Mouse (Mus musculus): Measurements from ENCODE around the gene Chic2.

Gene Chic2

DNA sequence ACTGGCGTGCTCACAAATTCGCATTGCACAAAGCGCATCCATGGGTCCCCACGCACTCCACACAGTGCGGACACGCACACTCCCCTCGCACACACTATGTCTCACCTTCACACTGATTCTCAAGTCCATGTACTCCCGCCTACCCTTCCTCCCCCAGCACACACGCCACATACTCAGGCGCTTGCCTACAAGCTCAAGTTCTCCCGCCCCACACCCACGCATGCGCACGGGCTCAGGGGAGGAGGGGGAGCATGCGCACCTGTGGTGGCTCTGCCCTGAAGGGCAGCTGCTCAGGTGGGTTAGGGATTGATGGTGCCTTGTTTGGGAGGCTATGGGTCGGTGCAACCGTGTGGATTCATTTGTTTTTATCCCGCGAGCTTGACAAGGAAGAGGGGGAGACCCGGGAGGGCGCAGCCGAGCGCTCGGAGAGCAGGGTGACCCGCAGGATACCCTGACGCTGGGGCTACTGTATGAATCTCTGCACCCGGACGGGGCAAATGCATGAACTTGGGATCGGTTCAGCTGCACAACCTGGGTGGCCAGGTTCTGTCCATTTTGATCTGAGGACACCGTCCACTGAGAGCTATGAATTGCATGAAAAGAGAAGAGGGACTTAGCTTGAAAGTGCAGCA, 22.7 kb upstream of the Chic2 start:
- no peak for DNase-seq (ENCODE audit: low spot score)

DNA sequence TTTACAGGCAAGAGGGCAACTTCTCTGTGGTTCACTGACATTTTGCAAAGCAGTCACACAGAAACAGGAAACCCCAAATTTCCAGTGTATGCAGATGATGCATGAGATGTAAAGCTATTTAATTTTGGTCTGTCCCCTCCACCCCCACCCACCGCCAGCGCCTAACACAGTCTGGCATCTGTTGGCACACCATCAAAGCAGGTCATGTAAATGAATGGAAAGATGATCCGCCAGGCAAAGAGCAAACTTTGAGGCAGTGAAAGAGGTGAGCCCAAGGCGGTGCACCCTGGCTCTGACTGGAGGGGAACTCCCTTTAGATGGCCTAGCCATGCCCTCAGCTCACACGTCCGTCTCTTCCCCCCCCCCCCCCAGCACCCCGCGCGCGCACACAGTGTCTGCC, 22.1 kb upstream of the Chic2 start:
- no peak for DNase-seq (ENCODE audit: low spot score)

DNA sequence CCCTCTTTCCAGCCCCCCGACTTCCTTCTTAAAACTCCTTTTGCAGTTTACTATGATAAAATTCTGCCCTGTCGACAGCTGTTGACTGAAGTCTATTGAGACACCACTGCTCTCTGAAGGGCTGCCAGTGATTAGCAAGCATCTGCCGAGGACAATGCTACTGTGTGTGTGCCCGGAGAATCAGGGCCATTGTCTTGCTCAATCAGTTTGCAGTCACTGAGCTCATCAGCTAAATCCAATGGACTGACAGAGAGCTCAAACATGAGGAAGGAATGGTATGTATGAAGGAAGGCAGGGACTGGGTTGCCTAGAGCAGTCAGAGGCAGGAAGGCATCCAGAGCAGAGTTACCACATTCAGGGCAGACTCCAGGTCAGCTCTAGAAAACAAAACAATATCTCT, 18.6 kb upstream of the Chic2 start:
- DNase-seq (ENCODE audit: low spot score), result no peak

DNA sequence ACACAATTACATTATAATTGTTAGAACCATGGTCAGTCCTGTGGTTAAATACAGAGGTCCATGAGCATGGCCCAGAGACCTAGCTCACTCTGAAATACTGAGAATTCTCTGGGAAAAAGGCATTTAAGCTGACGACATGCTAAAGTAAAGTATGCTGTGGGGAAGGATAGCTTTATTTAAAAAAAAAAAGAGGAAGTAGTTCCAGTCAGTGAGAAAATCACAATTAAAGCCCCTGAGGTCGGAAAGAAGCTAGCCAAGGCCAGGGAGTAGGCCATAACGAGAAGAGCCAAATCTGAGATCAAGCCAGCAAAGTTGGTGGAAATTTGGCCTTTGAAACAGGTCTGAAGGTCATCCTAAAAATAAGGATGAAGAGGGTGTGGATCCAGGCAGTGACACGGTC, 6.5 kb upstream of the Chic2 start:
- DNase-seq (ENCODE audit: low spot score), result no peak

DNA sequence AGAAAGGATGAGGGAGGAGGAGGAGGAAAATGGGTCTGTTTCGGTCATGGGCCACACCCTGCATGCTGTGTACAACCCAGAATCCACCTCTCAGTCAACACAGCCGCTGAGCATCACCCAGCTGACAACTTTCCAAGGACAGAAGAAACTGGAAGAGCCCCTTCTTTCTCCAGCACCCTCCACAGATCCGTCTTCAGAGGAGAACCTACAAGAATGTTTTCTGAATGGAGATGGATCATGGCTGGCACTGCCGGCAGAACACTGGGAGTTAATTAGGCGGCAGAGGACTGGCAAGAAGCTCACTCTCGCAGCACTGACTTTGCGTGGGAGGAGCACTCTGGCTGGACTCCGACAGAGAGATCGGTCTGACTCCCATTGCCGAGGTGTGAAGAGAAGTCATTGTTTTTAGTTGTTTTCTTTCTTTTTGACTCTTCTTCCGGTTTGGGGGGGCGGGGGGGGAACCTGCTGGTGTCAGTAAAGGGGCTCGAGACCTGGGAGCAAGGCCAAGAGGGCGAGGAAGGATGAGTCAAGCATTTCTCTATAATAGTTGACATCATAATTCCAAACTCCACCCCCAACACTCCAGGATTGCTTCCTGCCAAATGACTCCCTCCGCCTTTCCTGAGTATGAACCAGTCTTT, 2.2 kb upstream of the Chic2 start:
- no peak for DNase-seq (ENCODE audit: low spot score)

DNA sequence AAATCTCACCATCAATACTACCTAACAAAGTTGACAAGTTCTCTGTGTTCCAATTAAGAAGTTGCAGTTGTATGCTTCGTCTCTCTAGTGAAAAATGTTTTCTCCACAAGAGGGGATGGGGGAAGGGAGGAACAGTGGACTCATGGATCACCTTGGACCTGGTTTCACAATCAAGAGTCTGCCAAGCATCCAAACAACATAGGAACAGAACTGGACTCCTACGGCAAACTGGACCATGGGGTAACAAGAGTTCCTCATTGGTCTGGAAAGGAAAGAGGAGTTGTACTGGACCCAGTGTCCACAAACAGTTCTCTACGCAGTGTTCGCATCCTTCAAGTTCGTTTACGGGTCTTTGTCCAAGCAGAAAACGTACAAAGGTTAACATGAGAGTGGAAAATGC, 797 bp upstream of the Chic2 start:
- DNase-seq (ENCODE audit: low spot score), result no peak

DNA sequence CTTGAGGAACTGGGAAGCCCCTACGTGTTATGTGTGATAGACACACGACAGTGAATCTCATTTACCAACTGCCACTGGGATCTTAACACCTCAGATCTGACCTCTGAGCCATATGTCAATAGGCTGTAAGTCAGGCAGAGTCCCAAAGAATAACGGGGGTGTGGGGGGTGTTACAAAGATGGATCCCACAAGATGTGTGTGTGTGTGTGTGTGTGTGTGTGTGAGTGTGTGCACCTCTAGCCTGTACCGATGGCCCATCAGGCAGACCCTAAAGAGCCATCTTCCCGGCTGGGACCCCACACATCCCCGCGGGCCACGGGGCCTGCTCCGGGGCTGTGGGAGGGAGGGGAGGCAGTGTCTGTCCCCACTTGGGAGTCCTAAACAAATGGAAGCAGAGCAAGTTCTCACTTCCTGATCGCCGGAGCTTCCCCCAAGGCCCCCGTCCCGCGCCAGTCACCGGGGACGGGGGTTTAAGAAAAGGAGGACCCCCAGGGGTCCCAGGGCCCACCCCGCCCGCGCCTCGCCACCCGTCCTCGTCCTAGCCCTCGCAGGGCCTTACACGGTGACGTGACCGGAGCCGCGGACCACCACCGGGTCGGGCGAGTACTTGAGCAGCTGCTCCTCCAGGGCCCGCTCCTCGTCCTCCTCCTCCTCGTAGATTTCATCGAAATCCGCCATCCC, 813 bp downstream of the Chic2 start:
- peak; percentile 17 for DNase-seq (ENCODE audit: low spot score)

DNA sequence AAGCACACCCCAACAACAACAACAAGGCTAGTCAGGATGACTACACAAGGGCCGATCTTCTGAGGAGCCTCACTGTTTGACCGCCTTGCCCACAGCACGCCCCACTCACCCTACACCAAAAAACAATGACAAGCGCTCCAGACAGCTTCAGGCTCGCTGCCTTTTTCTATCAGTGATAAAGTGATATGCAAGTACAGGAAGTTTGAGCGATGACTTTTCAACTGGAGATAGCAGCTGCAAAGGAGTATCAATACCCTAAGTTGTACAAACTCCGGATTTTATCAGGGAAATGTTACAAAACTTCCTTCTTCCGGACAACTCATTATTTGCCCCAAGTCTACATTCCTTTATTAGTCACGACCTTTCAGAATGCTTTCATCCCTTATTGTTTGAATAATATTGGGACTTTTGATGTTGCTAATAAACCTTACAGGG, 1.5 kb downstream of the Chic2 start:
- DNase-seq (ENCODE audit: low spot score), result no peak

DNA sequence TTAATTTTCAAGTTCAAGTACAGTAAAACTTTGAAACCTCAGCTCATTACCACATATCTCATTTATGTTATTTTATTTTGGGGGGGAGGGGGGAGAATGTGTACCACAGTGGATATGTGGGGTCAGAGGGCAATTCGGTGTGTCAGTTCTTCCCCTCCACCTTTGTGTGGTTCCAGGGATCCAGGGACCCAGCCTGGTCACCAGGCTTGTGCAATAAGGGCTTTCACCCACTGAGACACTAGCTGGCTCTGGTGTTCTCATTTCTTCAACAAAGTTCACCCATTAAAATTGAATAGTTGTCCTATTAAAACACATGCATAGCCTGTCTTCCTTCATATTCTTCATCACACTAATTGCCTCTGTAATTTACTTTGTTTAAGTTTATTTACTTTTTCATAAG, 5.3 kb downstream of the Chic2 start:
- DNase-seq (ENCODE audit: low spot score), result no peak

DNA sequence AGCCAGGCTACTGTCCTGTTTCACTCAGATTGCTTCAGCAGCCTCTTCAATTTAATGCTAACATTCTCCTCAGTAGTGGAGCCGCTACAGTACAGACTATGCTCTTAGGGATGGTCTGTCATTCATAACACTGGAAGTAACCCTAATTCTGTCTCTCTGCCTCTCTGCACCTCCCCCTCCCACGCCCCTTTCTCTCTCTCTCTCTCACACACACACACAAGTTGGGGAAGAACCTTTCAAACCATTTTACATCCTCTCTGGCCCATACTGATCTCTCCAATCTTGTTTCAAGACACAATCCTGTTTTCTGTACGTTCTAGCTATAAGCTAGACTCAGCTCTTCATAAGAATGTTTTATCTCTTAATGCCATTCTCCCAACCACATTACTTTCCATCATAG, 9.1 kb downstream of the Chic2 start:
- no peak for DNase-seq (ENCODE audit: low spot score)

DNA sequence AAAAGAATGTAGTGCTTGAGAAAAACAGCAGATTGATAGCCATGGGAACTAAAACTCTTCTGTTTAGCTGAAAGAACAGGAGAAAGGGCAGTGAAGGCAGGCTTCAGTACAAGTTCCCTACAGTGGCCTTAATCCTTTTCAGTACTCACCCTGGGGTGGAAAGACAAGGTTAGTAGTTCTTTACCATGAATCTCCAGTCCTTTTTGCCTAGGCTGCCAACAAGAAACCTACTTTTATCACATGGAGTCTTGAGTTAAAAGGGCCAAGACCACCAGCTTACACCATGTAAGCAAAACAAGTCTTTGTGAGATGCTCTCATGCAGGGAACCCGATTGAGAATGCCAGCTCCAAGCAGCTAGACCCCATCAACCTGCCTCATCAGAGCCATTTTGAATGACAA, 29.8 kb downstream of the Chic2 start:
- no peak for DNase-seq (ENCODE audit: low spot score)

DNA sequence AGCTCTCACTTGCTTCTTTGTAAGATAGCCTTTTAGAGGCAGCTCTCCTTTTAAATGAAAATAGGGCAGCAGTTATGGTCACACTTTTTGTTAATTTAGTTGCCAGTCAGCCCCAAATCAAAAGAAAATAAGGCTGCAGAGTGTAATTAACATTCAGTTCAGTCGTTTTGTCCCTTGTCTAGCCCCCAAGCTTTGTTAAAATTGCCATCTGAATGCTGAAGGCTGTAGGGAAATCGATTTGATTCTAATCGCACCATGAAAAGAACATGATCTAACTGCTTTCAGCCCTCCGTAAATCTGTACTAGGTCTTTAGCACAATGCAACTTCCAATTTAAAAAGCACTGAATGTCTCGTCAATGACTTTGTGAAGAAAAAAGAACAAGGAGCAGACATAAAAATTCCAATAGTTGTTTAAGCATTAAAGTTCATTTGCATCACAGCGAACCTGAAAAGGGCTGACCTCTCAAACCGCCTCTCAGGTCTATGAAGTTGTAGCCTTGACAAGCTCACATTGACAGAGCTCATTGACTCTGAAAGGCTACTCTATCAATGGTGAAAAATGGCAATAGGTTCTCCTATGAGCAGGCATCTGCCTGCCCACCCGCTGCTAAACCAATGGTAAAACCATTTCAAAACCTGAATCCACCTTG, 31.7 kb downstream of the Chic2 start:
- DNase-seq (ENCODE audit: low spot score), result no peak

DNA sequence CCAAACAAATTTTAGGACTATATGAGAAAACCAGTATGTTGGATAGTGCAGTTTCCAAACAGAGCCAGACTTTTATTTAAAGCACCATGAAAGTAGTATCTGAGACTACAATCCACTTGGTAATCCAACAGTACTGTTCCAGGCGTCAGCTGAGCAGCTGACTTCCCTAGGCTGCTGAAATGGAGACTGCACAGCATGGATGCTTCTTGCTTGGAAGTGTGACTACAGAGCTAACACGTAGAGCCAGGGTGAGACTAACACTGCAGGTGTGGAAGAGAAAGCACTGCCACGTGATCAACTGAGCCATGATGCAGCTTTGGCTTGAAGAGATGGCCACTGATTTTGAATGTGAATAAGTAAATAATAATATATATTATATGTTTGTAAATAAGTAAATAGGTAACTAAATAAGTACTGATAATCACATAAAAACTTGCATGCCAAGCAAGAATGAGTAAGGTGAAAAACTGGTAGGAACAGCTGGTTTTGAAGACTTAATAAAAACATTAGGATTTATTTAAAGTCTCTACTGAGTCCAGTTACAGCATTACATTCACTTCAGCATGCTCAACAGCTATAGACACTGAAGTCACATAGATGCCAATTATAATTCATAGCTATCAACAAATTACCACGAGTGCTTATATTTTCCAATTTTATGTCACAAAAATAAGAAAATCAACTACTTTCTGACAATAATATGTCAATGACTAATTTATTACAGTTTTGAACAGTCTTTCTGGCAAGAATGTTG, 32.4 kb downstream of the Chic2 start:
- no peak for DNase-seq (ENCODE audit: low spot score)

DNA sequence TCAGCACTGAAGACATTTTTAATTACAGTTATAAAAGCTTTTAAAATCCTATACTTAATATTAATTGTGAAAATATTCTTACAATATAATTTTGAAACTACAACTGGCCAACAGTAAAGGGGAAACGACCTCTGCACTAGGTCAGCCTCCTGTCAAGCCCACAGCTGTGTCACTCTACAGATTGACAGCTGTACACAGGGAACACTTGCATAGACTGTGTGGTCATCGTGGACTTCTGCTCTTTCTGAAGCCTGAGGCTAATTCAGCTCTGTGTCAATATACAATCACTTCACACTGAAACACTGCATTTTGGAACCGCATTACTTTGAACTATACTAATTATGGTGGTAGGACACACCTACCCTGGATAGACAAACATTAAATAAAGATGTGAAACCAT, 39.8 kb downstream of the Chic2 start:
- no peak for DNase-seq (ENCODE audit: low spot score)

DNA sequence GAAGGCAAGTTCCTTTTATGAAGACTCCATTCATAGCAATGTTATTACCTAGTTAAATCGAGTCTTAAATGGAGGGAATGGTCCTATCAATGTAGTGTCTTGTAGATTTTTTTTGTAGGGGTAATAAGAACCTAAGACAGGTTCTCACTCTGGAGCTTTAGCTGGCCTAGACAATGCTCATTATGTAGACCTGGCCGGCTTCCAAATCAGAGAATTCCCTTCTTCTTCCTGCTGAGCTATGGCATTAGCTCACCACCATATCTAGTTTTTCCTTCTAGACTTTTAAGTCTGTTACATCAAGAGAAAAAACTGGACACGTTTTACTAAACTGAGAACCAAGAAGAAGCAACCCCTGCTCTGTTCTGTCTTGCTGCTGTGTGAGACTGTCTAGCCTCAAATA, 42.5 kb downstream of the Chic2 start:
- DNase-seq (ENCODE audit: low spot score), result no peak

DNA sequence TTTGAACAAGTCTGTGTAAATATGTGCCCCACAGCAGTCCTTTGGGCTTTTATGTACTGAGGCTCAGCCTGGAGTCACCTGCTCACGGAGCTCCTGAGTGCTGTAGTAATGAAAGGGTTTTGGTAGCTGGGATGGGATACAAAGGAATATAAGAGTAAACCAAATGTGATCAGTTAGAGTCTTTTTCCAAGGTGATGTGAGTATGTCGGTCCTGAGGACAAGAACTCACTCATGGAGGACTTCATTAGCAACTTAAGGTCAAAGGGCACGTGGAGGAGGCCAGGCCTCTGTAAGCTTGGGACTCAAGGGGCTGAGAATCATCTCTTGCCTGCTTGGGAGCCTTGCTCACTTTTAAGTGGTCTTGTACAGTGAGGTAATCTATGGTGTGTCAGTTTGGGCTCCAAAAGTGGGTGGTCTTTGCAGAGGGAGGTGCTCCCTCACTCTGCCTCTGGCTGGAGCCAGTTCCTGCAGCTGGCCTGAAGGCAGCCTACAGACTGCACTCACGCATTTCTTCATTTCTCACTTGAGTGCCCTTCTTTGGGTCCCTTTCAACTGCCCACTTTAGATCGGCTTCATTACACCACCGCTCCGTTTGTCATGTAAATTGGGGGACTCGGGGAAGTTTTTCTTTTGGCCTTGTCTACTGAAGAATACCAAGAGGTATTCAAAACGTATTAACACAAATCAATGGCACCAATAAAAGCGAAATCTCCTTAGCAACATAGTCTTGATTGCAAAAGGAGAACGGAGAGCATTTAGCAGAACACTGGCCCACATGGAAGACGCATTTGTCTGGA, 45.7 kb downstream of the Chic2 start:
- DNase-seq (ENCODE audit: low spot score), result no peak

DNA sequence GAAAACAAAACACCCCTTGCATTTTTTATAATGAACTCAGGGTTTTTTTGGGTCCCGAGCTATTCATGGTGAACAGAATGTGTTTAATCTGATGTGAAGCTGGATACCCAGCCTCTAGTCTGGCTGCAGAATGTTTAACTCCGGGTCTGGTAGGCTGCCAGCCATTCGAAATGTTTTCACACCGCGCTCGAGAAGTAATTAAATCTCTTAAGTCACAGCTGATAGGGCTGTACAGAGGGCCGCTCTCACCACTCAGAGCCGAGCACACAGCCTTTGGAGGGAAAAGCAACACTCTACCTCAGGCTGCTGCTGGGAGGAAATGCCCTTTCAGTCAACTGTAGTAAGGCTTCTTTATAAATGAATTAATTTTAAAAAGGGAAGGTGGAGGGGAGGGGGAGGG, 49.6 kb downstream of the Chic2 start:
- no peak for DNase-seq (ENCODE audit: low spot score)

DNA sequence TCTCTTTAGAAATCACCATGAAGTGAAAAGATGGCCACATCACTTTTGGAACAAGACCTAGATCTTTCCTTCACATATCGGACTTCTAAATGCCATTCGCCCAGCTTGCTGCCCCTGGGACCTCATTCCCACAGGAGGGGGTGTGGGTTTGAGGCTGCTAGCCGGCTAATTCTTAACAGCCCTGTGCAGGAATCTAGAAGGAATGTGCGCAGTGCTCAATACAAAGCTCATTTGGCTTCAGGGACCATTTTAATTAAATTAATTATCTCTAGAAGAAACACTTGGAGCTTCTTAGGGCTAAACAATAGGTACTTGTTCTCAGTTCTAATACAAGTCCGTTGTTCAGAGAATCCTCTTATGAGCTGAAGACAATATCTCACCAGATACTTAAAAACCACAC, 60.5 kb downstream of the Chic2 start:
- DNase-seq (ENCODE audit: low spot score), result no peak

DNA sequence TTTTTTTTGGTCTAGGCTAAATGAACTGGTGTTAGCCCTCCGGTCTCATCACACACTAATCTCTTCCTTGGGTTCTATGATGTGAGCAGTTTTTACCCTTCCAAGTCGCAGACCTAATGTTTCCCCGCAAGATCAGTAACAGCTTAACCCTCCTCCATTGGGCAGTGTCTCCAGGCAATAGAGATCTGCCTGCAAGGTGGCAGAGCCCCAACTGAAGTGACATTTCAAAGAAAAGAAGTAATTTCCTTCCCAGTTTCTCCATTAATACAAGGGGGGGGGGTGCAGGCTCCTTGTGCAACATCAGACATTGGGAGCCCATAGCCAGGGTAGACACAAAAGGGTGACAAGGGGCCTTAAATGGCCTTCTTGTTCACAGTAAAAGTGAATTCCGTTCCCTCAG, 64.0 kb downstream of the Chic2 start:
- DNase-seq (ENCODE audit: low spot score), result no peak

DNA sequence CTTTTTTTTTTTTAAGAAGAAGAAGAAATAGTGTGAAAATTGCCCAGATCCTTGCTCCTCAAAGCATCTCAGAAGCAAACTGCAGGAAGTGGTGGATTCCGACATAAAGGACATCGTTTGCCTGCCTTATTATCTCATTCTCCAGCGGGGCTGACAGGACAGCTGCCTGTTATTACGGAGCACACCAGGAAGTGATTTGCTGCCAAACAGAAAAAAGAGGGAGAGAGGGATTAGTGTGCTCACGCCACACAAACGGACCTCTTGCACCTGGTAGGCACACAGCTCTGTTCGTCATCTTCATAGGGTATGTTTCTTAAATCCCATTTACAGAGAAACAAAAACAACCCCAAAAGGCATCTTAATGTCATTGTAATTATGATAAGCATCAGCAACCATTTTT, 64.4 kb downstream of the Chic2 start:
- no peak for DNase-seq (ENCODE audit: low spot score)

DNA sequence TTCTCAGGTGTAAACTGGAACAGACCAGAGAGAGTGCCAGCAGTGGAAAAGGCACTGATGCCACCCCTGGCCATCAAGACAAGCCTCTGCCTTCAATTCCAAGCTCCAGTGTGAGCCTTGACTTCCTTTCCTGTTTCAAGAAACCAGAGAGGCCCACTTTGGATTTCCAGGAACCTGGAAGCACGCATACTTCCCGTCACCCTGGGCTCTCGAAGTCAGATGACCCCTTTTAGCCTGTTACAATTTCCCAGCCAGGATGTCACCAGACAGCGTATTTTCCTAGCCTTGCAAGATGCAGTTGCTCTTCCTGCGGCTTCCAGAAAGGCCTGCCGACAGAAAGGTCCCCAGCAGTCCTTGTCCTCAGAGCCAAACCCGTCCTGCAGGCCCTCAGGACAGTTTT, 65.0 kb downstream of the Chic2 start:
- no peak for DNase-seq (ENCODE audit: low spot score)

DNA sequence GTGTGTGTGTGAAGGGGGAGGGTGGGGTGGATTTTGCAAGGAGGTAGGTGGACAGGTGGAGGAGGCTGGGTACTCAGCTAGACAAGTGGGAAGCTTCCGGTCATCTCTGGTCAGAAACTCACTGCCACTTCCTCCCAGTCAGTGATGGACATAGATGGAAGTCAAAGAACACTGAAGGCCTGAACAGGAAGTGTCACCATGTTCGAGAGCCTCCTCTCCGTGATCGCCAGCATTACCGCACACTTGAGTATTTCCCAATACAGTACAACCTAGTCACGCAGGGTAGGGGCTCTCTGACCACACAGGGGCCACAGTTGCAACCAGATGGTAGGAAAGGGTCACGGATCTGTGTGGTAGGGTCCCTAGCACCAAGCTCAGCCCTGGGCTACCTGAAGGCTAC, 69.1 kb downstream of the Chic2 start:
- no peak for DNase-seq (ENCODE audit: low spot score)
